Mouse (Mus musculus): ENCODE data around the gene Map1s.

GRCm38 (mm10) chr8:70879500-70879899 lies 26.2 kb upstream of the Map1s start:
- no peak for TF ChIP-seq CTCF (IDR thresholded peaks at IDR 0.05; ENCODE audit: low read depth)
- TF ChIP-seq EP300 (IDR thresholded peaks at IDR 0.05; ENCODE audit: low read depth), result no peak

Data from liver, embryonic 14.5 days (tissue).